Mouse (Mus musculus): Measurements from ENCODE around the gene Fgfr2.

Fgfr2 gene

DNA sequence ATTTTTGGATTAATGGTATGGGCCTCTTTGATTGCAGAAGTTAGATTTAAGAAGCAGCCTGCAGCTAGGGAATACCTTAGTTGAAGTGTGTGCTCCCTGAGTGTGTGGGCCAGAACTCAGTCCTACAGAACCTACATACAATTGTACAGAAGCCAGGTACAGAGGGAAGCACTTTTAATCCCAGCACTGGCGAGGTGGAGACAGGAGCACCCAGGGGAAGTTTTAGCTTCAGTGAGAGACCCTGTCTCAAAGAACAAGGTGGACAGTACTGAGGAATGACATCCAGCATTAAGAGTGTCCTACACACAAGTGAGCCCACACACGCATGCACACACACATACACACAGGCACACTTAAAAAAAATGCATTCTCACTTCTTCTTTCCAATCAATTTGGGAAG lies 2545.1 kb downstream of the Fgfr2 start:
- no peak for DNase-seq (ENCODE audit: low read depth, low spot score)

DNA sequence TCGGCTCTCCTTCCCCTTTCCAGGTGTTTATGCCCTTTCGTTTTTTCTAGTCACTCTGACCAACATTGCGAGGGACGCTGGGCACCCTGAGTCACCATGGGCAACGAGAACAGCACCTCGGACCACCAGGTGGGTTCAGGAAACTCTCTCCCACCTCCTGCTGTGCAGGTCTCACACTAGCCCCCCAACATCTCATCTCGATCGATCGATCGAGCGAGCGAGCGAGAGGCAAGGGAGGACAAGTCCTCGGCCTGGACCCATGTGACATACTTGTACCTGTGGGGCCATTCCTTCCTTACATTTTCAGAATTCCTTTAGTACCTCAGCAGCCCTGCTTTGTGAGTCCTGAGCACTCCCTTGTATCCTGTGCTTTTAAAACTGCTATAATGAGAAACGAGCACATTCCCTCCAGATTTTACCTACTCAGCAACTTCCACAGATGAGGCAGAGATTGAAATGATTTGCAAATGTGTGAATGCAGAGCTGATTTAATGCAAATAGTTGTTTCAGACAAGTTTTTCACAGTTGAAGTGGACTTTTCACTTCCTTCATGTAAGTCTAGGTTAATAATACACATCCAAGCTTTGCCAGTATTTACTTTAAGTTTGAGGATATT lies 2545.7 kb downstream of the Fgfr2 start, which contains the start of gene Tacc2:
Gene Tacc2, plus strand, starts transcription at position 51 of the 616 bp plus-strand sequence.
- no peak for DNase-seq (ENCODE audit: low read depth, low spot score)

DNA sequence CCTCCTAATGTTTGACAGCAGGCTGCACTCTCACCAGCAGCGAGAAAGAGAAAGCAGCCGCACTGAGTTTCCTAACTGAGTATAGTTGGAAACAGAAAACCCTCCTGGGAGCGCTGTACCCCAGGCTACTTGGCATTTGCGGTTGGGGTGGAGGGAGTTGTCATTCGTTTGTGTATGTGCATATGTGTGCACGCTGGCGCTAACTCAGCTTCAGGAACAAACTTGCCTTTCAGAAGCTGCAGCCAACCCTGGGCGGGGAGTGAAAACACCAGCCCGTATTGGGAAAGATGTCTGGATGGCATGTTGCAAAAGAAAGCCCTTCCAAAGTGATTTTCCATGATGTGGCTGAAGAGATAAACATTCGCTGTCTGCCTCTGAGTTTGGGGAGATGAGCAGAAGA lies 2546.2 kb downstream of the Fgfr2 start:
- DNase-seq (ENCODE audit: low read depth, low spot score): no peak

DNA sequence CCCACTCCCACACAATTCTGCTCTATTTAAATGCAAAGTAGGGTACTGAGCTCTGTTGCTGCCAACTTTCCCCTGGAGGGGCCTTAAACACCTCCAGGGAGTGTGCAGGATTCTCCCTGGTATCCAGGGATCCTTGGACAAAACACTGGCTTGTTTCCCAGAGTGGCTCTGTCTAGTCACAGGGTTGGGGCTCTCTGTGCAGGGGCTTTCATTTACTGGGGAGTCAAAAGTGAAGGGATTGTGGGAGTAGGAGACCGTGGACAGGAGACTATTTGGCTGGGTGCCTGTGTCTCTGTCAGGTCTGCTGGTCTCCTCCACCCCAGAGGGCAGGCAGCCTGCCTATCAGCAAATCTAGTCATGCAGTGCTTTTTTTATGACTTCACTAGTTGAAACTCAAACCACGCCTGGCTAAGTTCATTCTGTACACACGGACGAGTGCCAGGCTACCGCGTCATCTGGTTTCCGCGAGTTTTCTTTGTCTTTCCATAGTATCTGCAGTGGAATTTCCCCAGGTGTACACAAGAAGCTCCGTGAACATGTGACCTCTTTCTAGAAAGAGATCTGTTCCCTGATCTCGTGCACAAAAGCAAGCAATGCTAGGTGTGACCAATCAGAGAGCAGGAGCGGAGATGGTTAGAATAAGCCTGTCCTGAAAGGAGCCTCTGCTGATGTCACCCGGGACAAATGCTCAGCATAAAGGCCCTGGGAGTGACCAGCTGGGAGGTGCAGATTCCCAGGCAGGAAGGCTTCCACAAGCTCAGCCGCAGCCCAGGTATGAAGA lies 2548.7 kb downstream of the Fgfr2 start:
- DNase-seq (ENCODE audit: low read depth, low spot score): no peak

DNA sequence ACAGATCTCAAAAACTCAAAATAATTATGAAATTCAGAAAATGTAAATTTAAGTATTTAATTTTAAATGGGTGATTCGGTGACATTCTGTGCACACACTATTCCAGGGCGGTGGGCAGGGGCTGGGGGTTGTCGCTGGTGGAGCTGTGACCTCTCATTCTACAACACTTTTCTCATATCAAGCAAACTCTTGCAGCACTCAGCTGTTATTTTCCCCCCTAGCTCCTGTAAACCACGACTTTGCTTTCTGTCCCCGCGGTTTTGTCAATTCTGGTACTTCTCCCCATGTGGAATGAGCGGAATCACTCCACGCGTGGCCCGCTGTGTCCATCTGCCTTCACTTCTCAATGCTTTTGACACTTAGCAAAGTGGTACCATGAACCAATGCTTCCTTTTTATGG lies 2549.4 kb downstream of the Fgfr2 start:
- DNase-seq (ENCODE audit: low read depth, low spot score): no peak

DNA sequence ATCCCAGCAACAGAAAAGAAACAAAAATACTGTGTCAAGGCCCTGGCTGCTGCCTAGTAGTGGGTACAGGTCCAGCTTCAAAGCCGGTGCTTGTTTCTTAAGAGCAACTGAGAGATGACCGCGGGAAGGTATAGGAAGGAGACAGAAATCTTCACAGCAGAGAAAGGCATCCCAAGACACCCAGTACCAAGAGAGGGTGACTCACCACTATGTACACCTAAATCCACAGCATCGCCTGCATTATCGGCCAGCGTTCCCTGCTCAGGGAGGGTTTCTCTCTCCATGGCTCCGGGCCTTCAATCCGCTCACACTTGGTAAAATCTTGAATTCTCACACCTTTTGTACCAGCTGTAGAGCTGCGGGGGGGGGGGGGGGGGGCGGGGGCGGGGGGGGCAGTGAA lies 2550.3 kb downstream of the Fgfr2 start, which contains the start of gene Nsmce4a:
Gene Nsmce4a, minus strand, starts transcription at position 298 of the 400 bp plus-strand sequence.
- DNase-seq (ENCODE audit: low read depth, low spot score): no peak

DNA sequence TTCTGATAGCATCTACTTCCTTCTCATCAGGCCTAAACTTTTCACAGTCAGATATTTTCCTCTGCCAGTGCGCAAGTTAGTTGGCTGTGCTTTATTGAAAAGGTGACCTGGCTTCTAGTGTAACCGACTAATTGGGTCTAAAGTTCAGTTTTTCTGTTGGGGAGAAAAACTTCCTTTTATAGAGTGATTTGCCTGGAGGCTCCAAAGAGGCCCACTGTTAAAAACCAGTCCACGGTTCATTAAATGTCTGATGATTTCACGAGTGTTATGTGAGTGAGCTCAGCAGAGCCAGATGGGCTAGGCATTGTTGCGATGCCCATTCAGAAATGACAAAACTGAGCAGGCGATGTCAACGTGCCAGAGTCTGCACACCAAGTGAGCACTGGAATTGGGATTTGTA lies 2552.7 kb downstream of the Fgfr2 start:
- no peak for DNase-seq (ENCODE audit: low read depth, low spot score)

DNA sequence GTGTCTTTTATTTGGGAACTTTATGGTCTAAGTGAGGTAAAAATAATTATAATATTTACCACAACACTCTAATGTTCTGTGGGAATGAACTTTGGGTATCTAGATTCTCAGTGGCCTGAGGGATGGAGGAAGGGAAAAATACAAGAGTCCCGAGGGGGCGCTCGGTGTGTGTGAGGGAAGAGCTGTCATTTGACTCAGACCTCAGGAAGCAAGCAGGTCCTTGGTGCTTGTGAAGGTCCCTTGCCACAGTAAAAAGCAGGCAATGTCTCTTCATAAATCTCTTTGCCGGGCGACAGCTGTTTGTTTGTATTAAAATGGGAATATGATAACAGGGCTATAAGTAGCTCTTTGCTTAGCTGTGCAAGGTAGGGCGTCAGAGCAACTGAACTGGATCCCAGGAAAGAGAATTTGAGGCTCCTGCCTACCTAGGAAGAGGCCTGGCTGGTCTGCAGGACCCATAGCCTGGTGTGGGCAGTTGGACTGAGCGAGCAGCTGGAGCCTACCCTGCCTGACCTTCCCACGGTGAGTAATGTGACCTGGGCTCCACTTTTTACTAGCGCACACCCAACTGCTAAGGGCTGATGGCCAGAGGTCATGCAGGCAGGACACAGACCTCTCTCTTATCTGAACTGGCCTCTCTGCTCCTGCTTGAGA lies 2554.2 kb downstream of the Fgfr2 start:
- DNase-seq (ENCODE audit: low read depth, low spot score): peak; percentile 92

DNA sequence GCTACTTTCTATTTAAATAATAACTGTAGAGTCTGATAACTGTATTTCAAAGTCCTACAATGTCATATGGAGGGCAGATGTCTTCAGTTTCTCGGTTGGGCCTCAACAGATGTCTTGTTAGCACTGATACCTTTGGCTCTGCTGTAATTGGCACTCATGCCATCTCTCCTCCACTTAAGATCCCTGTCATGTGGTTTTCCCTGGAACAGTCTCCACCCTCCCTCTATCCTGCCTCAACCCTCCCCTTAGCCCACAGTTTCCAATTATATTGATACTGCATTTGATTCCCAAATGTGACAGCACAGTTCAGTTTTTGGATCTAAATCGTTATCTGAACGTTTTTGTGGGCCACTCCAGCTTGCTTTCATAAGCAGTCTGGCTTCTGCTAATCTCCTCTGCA lies 2558.6 kb downstream of the Fgfr2 start:
- peak; percentile 70 for DNase-seq (ENCODE audit: low read depth, low spot score)

DNA sequence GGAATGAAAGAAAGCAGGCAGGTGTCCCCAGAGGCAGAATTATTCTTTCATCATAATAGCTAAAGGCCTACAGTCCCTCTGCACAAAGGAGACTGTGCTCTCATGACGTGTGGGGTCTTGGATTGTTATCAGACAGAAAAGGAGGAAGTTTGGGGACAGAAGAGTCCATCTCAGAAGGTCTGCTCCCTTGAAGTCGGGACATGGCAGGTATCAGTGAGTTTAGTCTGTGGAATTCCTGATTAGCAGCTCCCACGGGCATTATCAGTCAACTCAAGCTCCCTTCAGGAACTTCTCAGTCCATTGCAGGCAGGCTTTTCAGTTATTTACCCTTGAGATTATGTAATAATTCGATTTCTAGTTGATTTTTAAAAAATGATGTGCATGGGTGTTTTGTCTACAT lies 2559.3 kb downstream of the Fgfr2 start:
- no peak for DNase-seq (ENCODE audit: low read depth, low spot score)

DNA sequence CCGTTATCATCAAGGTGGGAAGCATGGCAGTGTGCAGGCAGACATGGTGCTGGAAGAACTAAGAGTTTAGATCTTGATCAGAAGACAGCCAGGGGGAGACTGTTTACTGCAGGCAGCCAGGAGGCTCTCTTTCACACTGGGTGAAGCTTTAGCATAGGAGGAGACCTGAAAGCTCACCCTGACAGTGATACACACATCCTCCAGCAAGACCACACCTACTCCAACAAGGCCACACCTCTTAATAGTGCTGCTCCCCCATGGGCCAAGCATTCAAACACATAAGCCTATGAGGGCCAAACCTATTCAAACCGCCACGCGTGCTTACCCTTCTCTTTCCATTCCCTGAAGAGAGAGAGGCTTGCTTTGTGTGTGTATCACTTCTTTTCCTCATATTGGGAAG lies 2559.9 kb downstream of the Fgfr2 start:
- DNase-seq (ENCODE audit: low read depth, low spot score): no peak

DNA sequence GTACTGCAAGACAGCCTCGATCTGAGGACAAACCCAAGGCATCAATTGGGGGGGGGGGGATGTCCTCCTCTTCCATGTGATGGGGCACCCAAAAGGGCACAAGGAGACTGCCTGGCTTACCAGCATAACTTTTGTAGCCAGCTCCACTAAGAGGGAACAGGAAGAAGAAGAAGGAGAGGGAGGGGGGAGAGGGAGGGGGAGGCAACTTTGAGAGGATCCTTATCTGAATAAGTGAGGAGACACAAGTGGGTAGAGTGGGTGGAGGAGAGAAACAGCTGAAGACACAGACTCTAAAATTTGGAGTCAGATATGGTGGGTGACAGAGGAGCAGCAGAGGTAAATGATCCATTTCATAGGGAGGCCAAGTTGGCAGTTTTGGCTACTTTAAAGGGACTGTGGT lies 2562.2 kb downstream of the Fgfr2 start:
- no peak for DNase-seq (ENCODE audit: low read depth, low spot score)

DNA sequence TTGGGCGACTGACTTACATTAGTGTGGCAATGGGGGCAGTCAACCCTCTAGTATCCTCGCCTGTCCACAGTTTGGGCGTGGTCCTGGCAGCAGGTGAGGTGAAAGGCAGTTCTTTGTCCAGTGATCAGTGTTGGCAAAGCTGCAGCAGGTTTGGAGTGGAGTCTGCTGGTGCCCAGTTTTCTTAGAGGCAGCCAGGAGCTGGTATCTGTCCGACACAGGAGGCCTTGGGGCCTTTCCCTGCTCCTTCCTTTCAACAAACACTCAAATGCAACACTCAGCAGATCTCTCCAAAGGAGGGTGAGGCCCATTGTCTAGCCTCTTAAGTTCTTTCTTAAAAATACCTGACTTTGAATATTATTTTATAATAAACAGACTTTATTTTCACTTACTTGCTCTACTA lies 2564.6 kb downstream of the Fgfr2 start:
- no peak for DNase-seq (ENCODE audit: low read depth, low spot score)

DNA sequence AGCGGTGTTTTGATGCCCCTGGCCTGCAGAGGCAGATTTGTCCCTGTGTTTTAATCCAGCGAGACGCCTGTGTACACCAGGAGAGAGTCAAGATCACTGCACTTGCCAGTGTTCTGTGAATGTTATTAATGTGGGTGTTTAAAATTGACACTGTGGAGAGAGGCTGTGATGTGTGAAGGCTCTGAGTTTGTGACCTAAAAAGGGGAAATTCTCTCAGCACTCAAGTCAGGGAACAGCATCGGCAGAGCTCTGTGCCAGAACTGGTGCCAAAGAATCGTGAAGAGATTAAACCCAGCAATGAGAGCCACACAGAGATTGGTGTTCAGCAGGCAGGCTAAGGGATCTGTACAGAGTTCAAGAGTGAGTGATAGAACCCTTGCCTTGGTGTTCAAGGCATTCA lies 2567.6 kb downstream of the Fgfr2 start:
- DNase-seq (ENCODE audit: low read depth, low spot score): peak; percentile 45

DNA sequence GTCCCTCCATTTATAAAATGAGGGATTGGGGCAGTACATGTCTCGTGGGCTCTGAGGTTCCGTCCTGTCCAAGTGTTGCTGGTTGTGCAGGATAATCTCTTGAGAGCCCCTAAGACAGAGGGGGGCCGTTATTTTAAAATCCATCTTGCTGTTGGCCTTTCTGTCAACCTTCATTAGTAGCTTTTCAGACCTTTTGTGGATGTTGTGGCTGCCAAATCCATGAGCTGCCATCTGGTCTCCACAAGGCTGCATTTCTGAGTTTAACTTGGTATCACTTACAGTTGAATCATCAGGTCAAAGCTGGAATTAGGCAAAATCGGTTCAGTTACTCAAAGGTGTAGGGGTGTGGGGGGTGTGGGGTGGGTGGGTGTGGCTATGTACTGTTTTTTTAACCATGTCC lies 2569.8 kb downstream of the Fgfr2 start:
- DNase-seq (ENCODE audit: low read depth, low spot score): no peak

DNA sequence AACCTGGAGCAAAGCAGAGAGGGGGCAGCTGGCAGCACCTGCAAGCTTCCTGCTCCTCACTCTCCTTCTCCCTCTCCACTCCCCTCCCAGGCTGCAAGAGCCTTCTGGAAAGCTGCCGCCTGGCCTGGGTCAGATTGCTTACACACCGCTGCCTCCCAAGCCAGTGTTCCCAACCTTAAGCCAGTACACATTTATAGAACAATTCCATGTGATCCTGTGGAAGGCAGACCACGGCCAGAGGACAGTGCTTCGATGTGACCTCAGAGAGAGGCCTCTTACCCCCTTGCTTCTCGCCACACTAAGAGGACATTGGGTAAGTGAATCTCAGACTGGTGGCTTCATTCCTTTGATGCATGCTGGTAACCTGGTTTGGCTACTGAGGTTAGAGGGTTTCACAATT lies 2570.4 kb downstream of the Fgfr2 start:
- peak; percentile 93 for DNase-seq (ENCODE audit: low read depth, low spot score)

DNA sequence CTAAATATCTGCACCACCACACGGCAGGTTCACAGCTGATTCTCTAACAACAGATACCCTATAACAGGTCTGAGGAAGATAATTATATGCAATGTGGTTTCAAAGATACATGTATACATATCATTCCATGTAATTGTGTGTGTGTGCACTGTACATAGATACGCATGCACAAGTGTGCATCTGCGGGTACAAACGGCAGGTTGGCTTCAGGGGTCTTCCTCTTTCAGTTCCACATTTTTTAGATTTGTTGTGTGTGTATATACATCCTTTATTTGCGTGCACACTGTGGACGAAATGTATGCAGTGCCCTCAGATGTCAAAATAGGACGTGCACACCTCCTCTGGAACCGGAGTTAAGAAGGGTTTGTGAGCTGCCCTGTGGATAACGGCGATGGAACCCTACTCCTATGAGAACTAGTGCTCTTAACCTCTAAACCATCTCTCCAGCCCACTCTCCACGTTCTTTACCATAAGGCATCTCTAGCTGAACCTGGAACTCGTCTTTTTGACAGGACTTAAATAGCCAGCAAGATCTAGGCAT lies 2575.4 kb downstream of the Fgfr2 start:
- no peak for DNase-seq (ENCODE audit: low read depth, low spot score)

DNA sequence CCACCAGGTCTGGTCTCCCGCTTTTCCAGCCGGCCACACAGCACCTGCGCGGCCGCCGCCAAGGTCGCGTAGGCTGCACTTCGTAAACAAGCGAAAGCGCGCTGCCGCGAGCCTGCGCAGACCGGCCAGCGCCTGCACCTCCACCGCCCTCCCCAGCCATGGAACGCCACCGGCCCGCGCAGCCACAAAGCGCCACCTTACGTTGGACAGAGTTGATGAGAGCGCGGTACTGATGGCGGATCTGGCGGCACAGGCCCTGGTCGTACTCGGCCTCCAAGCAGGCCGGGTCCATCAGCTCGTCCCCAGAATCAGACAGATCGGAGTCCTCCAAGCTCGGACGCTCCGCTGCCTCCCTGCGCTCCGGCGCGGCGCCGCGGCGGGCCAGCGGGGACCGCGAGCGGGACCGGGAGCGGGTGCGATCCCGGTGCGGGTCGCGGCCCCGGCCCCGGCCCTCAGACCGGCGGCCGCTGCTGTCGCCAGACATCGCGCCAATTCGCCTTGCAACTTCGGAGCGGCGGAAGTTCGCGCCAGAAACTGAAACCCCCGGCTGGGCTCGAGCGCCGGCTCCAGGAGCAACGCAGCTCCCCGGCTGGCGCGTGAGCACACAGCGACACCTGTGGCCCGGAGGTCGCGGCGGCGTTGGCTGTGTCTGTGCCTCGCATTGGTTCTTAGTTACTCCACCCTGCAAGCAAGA lies 2576.2 kb downstream of the Fgfr2 start:
- peak; percentile 87 for DNase-seq (ENCODE audit: low read depth, low spot score)

DNA sequence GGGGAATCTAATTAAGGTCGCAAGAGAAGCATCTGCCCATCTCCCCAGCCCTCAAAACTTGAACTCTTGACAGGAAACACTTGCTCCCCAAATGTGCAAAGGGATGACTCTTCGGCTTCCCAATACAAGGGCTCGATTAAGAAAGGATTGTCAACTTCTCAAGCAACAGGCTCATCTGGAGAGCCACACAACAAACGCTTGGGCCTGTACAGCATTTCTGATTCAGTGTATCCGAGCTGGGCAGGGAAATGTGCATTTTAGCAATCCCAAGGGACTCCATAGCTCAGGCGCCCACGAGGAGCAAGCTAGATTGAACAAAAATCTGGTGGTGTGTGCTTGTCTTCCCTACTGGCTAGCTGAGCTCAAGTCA lies 2576.7 kb downstream of the Fgfr2 start:
- DNase-seq (ENCODE audit: low read depth, low spot score): no peak

DNA sequence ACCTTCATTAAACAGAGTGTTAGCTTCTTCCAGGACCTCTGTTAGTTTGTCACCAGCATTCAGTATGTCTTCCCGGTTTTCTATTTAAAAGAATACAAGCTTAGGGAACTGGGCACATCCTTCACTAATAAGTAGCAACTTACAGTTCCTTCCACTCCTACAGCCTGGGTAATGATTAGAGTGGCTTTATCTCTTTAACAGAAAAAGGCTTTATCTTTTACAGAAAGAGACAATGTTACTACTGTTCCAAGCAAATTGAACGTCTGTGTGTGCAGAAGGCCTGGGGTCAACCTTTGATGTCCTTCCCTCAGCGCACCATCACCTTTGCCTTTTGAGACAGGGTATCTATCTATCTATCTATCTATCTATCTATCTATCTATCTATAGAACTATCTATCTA lies 2577.3 kb downstream of the Fgfr2 start:
- DNase-seq (ENCODE audit: low read depth, low spot score): no peak

DNA sequence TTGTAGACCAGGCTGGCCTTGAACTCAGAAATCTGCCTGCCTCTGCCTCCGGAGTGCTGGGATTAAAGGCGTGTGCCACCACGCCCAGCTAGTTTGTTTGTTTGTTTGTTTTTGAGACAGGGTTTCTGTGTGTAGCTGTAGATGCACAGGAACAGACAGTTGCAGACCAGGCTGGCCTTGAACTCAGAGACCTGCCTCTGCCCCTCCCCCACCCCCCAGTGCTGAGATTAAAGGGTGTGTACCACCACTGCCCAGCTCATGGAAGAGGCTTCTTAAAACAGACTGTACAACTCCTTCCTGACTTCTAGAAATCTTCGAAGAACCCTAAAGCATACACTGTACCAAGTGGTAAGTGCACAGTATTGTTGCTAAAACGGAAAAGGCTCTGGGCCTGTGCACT lies 2577.7 kb downstream of the Fgfr2 start:
- DNase-seq (ENCODE audit: low read depth, low spot score): no peak

DNA sequence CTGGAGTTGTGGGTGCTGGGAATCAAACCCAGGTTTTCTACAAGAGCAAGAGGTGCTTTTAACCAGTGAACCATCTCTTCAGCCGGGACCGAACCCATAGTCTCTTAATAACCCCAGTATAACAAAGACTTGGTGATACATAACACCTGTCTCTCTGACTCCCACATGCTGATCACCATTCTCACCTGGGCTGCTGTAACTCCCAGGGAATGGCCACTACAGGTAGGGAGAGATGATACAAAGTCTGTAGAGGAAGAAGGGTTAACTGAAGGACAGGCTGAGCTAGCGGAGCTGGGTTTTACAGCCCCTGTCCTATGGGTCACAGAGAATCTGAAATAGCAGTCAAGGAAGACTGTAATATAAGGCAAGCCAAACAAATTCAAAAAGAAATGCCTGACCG lies 2580.0 kb downstream of the Fgfr2 start:
- DNase-seq (ENCODE audit: low read depth, low spot score): no peak
